Mouse (Mus musculus) hindbrain, embryonic 13.5 days (tissue): ENCODE results near the gene Megf11. TPM values are rescaled to one million over a fixed set of nuclear protein-coding genes. Genes with fewer than 3 reads are reported as not detected.

ENCODE experiments used
- ATAC-seq: fragments of 200-750 bp; cut with Nextera tagmentation; 2 replicates; pipeline ENCODE4 v1.8.0; 2017; ENCODE audit warnings: moderate TSS enrichment; ENCODE audit not compliant: low FRiP score
- H3K27ac ChIP-seq: fragments of 300-500 bp; sonication (generic); 2 replicates; pipeline ENCODE4 v1.5.1; 2015; ENCODE audit warnings: inconsistent platforms, mild to moderate bottlenecking, moderate library complexity
- H3K27me3 ChIP-seq: fragments of 300-500 bp; sonication (generic); 2 replicates; pipeline ENCODE4 v1.6.1; 2015; ENCODE audit warnings: mild to moderate bottlenecking, inconsistent platforms
- H3K36me3 ChIP-seq: fragments of 300-500 bp; sonication (generic); 2 replicates; pipeline ENCODE4 v1.6.1; 2015; ENCODE audit warnings: mild to moderate bottlenecking, inconsistent platforms
- H3K4me1 ChIP-seq: fragments of 300-500 bp; sonication (generic); replicated peaks from 2 replicates; pipeline ENCODE4 v1.6.1; 2015; ENCODE audit warnings: inconsistent platforms
- H3K4me2 ChIP-seq: fragments of 300-500 bp; sonication (generic); 2 replicates; pipeline ENCODE4 v1.6.1; 2015; ENCODE audit warnings: inconsistent platforms, mild to moderate bottlenecking, moderate library complexity
- H3K4me3 ChIP-seq: fragments of 300-500 bp; sonication (generic); 2 replicates; pipeline ENCODE4 v1.5.1; 2015; ENCODE audit warnings: mild to moderate bottlenecking, inconsistent platforms
- H3K9ac ChIP-seq: fragments of 300-500 bp; sonication (generic); 2 replicates; pipeline ENCODE4 v1.6.1; 2015; ENCODE audit warnings: mild to moderate bottlenecking, inconsistent platforms
- H3K9me3 ChIP-seq: fragments of 300-500 bp; sonication (generic); 2 replicates; pipeline ENCODE4 v1.6.1; 2016; ENCODE audit warnings: inconsistent platforms
- WGBS: fragments of 180-500 bp; shearing (Covaris S2); methylation state at CpG from one replicate; pipeline ENCODE4 v1.1.7; 2015; 5-methylcytosine and 5-hydroxymethylcytosine counted together
- polyA plus RNA-seq: library from polyadenylated mRNA; unstranded; fragments of >200 nt; fragmentation: Nextera tagmentation; extraction: Ambion mirVana; gene quantifications from 2 replicates; pipeline ENCODE4 v1.2.1, GENCODE M21; 2015

Gene Megf11
- polyA plus RNA-seq, 1 experiment from 2014 or later: 15.7 TPM

DNA sequence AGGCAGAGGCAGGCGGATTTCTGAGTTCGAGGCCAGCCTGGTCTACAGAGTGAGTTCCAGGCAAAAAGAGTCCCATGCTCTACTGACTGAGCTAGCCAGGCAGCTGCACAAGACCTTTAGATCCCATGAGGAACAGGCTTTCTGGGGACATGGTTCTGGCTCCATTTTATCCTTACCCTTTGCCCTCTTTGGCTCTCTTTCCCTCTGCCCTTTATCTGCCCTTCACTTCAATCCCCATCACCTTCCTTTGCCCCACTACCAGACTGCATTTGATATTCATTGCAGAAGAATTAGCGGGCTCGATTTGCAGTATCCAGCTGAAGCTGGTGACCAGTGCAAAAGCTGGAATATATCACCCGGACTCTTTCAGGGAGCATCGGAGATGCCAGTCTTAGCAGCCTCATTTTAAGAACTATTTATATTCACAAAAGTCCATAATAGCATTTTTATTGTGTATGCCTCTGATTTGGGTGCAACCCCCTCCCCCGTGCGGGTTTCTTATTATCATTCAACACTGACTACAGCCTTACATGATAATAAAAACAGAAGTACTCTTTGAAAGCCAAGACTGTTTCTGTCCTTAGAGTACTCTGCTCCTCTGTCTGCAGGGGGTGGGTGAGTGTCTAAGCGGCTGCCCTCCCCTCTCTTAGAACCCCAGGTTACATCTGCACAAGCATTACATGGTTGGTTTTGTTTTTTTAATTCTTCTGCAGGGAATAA lies 24.0 kb upstream of the Megf11 start:
- H3K27me3 ChIP-seq: no peaks in the 10 kb centered on the region
- no peaks in the 10 kb centered on the region for H3K9me3 ChIP-seq
- no peak overlapping the region for H3K27ac ChIP-seq
- ATAC-seq: no peak
- 86% methylated on average over 9 of the region's 9 CpGs for WGBS
- no peak overlapping the region for H3K4me2 ChIP-seq
- no peaks in the 10 kb centered on the region for H3K36me3 ChIP-seq
- no peak overlapping the region for H3K9ac ChIP-seq
- no peaks in the 10 kb centered on the region for H3K4me1 ChIP-seq
- H3K4me3 ChIP-seq: no peak overlapping the region

DNA sequence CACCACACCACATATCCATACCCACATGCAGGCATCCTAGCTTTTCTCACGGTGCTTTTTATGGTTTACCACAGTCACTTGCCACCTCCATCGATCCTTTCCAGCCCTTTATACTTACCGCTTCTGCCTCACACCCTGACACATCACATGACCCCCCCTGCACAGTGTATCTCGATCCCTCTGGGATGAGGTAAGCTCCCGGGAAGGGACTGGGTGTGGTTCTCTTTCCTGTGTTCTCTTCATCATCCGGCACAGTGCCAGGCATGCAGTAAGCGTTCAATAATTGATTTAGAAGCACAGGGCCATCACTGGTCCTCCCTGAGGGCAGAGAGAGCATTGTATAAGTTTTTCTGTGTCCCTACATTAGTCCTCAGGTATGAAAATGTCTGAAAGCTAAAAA lies 15.6 kb upstream of the Megf11 start:
- H3K9me3 ChIP-seq: no peaks in the 10 kb centered on the region
- H3K4me3 ChIP-seq: no peak overlapping the region
- H3K36me3 ChIP-seq: no peaks in the 10 kb centered on the region
- H3K9ac ChIP-seq: no peak overlapping the region
- no peaks in the 10 kb centered on the region for H3K27me3 ChIP-seq
- no peak overlapping the region for H3K27ac ChIP-seq
- no peak overlapping the region for H3K4me2 ChIP-seq
- ATAC-seq: no peak
- H3K4me1 ChIP-seq: peaks cover 13% of the 10 kb centered on the region
- 66% methylated on average over 7 of the region's 7 CpGs for WGBS

DNA sequence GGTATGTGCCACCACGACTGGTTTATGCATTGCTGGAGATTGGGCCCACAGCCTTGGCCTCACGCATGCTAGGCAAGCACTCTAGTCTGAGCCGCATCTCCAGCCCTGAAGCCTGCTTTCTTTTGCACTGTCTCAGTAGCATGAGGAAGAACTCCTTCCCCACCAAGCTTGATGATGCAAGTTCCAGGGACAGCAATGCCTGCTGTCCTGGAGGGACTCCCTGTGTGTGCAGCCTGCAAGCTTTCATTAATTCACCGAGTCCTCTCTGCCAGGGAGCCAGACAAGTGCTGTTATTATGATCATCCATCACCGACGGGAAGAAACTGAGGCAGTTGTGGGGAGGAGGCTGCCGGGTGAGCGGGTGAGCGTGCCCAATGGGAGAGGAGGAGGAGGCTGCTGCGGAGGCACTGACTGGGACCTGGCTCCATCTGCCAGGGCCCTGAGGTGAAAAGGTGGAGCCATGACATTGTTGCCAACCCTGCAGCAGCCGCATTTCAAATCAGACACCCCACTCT lies 14.1 kb upstream of the Megf11 start:
- Histone ChIP-seq H3K9ac (no peak overlapping the region; the same call in 1 of the 2 replicates), H3K27ac (peak overlapping the region; percentile 52), H3K4me2 (no peak overlapping the region), H3K9me3 (no peaks in the 10 kb centered on the region), H3K4me1 (peaks cover 13% of the 10 kb centered on the region), H3K4me3 (no peak overlapping the region), H3K27me3 (no peaks in the 10 kb centered on the region), H3K36me3 (no peaks in the 10 kb centered on the region)
- WGBS: 31% methylated on average over 11 of the region's 11 CpGs
- no peak for ATAC-seq

DNA sequence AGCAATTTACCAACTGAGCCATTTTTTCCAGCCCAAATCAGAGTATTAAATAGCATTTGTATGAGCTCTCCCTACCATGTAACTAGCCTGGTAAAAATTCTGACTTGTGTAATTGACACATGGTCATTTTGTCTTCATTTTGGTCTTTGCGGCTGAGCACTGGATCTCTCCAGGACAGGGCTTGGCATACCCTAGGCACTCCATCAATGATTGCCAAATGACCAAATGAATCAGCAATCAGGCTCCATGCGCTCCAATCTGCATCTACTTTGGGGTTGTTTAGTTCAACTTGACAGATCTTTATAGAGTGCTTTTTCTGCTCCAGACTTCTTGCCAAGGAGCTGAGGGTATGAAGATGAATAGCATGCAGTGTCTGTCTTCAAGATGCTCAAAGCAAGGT lies 9.0 kb upstream of the Megf11 start:
- H3K27ac ChIP-seq: no peak overlapping the region
- H3K4me3 ChIP-seq: no peak overlapping the region
- H3K4me2 ChIP-seq: no peak overlapping the region
- peaks cover 8% of the 10 kb centered on the region for H3K4me1 ChIP-seq
- H3K9ac ChIP-seq: no peak overlapping the region
- no peak for ATAC-seq
- no peaks in the 10 kb centered on the region for H3K36me3 ChIP-seq
- no peaks in the 10 kb centered on the region for H3K9me3 ChIP-seq
- H3K27me3 ChIP-seq: 0 out of 2 replicates have a peak, but pooled peaks cover 8% of the 10 kb centered on the region
- 82% methylated on average over 2 of the region's 2 CpGs for WGBS

DNA sequence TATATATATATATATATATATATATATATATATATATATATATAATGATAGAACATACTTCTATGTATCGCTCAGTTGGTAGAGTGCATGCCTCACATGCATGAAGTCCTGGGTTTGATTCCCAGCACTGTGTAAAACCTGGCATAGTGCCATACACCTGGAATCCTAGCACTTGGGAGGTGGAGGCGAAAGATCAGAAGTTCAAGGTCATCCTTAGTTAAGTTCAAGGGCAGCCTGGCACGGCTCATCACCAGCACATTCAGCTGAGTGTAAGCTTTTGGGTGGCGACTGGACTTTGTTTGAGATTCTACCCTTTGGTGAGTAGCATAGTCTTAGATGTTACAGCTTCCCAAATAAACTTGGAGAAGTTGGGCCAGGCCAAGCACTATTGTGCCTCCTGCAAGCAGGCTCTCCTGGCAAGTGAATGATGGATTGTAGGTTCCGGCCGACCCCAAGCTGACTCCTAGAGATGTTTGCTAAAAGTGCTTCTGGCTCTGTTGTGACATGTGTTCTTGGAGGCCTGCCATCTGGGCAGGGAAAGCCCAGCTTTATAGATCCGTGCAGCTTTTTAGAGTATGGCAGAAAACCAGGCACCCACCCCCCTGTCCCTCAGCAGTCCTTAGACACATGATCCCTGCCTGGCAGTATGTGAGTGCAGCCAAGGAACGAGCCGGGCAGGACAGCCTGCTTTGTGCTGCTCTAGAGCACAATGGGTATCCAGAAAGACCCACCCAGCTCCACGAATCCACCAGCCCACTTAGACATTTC lies 2.2 kb upstream of the Megf11 start:
- peaks cover 54% of the 10 kb centered on the region for H3K27me3 ChIP-seq
- no peaks in the 10 kb centered on the region for H3K9me3 ChIP-seq
- H3K9ac ChIP-seq: no peak overlapping the region
- no peak overlapping the region for H3K4me3 ChIP-seq
- H3K27ac ChIP-seq: no peak overlapping the region
- no peak overlapping the region for H3K4me2 ChIP-seq
- peaks cover 42% of the 10 kb centered on the region for H3K4me1 ChIP-seq
- ATAC-seq: no peak
- H3K36me3 ChIP-seq: no peaks in the 10 kb centered on the region
- WGBS: 50% methylated on average over 10 of the region's 10 CpGs

- Histone ChIP-seq H3K9me3 (no peaks in the 10 kb centered on the region), H3K9ac (peak overlapping the region; percentile 77), H3K27me3 (peaks cover 63% of the 10 kb centered on the region), H3K4me1 (peaks cover 50% of the 10 kb centered on the region), H3K27ac (no peak overlapping the region), H3K4me3 (peak overlapping the region; percentile 62), H3K36me3 (no peaks in the 10 kb centered on the region), H3K4me2 (peak overlapping the region; percentile 98)
- WGBS: under 1% methylated on average over 45 of the region's 45 CpGs
- no peak for ATAC-seq
These were observed 1.2 kb downstream of the Megf11 start for GRCm38 (mm10) chr9:64386466-64387211.

DNA sequence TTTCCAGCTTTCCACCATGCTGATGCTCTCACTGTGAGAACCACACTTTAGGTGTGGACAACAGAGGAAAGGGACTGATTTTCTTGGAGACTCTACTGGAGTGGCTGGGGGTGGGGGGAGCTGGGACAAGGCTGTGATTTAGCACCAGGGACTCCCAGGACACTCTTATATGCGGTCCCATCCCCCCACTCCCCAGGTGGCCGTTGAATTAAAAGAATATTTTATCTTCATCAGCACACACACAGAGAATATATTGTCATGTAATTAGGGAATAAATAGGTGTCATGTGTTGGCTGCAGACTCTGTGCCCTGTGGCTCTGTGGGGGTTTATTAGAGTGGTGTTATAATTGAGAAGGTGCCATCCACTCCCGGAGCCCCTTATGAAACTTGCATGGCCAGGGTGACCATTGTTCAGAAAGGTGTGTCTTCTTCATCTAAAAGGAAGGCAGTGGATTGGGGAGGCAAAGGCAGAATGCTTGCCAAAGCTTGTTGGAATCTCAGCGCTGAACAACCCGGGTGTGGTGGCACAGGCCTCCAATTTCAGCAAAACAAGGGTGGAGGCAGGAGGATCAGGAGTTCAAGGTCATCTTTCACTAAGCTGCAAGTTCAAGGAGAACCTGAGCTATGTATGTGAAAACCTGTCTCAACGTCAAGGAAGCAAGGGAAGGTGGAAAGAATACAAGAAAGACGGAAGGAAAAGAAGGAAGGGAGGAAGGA lies 4.3 kb downstream of the Megf11 start:
- Histone ChIP-seq H3K36me3 (no peaks in the 10 kb centered on the region), H3K4me1 (peaks cover 42% of the 10 kb centered on the region), H3K4me2 (no peak overlapping the region), H3K9me3 (no peaks in the 10 kb centered on the region), H3K9ac (no peak overlapping the region), H3K27ac (no peak overlapping the region), H3K27me3 (peaks cover 43% of the 10 kb centered on the region), H3K4me3 (no peak overlapping the region)
- ATAC-seq: no peak
- WGBS: 58% methylated on average over 7 of the region's 7 CpGs

- Histone ChIP-seq H3K4me2 (no peak overlapping the region), H3K9me3 (no peaks in the 10 kb centered on the region), H3K36me3 (no peaks in the 10 kb centered on the region), H3K4me3 (no peak overlapping the region), H3K9ac (no peak overlapping the region), H3K27me3 (peaks cover 4% of the 10 kb centered on the region; the same call in 1 of the 2 replicates), H3K27ac (no peak overlapping the region), H3K4me1 (peaks cover 39% of the 10 kb centered on the region)
- no peak for ATAC-seq
- 43% methylated on average over 5 of the region's 5 CpGs for WGBS
These were observed 8.6 kb downstream of the Megf11 start for GRCm38 (mm10) chr9:64393914-64394596.

- Histone ChIP-seq H3K27ac (0 out of 2 replicates have a peak overlapping the region, but pooled peaks have one; percentile 44), H3K4me3 (no peak overlapping the region), H3K4me1 (peaks cover 36% of the 10 kb centered on the region), H3K27me3 (peaks cover 6% of the 10 kb centered on the region; the same call in 1 of the 2 replicates), H3K4me2 (no peak overlapping the region), H3K9ac (no peak overlapping the region), H3K9me3 (no peaks in the 10 kb centered on the region), H3K36me3 (no peaks in the 10 kb centered on the region)
- whole genome bisulfite sequencing: 38% methylated on average over 7 of the region's 7 CpGs
- ATAC-seq: no peak
These were observed 10.0 kb downstream of the Megf11 start for GRCm38 (mm10) chr9:64395238-64395920.

GRCm38 (mm10) chr9:64397108-64397507 lies 11.7 kb downstream of the Megf11 start:
- Histone ChIP-seq H3K4me2 (no peak overlapping the region), H3K9me3 (no peaks in the 10 kb centered on the region), H3K36me3 (no peaks in the 10 kb centered on the region), H3K27me3 (peaks cover 6% of the 10 kb centered on the region; the same call in 1 of the 2 replicates), H3K4me3 (no peak overlapping the region), H3K4me1 (peaks cover 36% of the 10 kb centered on the region), H3K9ac (no peak overlapping the region), H3K27ac (no peak overlapping the region)
- no peak for ATAC-seq
- 8% methylated on average over 1 of the region's 1 CpGs for WGBS

DNA sequence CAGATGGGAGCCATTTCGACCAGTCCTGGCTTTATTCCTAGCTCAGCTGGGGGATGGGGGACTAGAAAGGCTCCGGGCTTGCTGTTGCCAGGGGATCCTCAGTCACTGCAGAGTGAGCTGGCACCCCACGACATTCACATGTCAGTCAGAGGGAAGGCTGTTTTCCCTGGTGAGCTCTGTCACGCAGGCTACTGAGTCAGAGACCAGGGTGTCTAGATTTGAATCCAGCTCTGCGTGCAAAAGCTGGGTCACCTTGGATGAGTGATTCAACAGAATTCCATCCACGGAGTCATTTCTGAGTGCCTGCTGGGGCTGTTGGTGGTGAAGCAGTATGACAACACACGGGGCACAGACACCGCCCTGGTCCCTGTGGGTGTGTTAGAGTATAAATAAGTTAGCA lies 13.7 kb downstream of the Megf11 start:
- no peak for ATAC-seq
- Histone ChIP-seq H3K4me1 (peaks cover 36% of the 10 kb centered on the region), H3K4me3 (no peak overlapping the region), H3K4me2 (no peak overlapping the region), H3K36me3 (no peaks in the 10 kb centered on the region; the same call in 1 of the 2 replicates), H3K9ac (no peak overlapping the region; the same call in 1 of the 2 replicates), H3K27me3 (0 out of 2 replicates have a peak, but pooled peaks cover 3% of the 10 kb centered on the region), H3K27ac (no peak overlapping the region), H3K9me3 (no peaks in the 10 kb centered on the region)
- WGBS: 60% methylated on average over 8 of the region's 8 CpGs
